Mouse (Mus musculus) 3134 (cell line): ENCODE data around the gene Cpne5.

Experiments used
- DNase-seq: peaks from one replicate; pipeline ENCODE4 v3.0.0-alpha.2; 2011; ENCODE audit warnings: low spot score; ENCODE audit not compliant: insufficient read length; ENCODE audit errors: extremely low read depth

Gene Cpne5

DNA sequence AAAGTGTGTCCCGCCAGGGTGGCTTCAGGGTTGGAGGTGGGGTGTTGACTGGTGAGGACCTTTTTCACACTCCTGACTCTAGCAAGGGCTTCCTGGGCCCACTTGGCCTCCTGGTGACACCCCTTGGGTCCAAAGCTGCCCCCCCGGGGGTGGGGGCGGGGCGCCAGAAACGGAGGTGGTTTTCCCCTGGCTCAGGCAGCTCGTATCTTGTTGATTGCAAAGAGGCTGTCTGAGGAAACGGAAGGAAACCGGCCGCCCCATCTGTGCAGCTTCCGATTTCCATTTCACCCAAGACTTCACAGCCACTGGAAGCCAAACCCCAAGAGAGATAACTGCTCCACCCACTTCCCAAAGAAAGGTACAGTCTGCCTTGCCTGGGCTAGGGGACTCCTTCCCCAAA is 65.9 kb downstream of the Cpne5 start:
- DNase-seq, result no peak

DNA sequence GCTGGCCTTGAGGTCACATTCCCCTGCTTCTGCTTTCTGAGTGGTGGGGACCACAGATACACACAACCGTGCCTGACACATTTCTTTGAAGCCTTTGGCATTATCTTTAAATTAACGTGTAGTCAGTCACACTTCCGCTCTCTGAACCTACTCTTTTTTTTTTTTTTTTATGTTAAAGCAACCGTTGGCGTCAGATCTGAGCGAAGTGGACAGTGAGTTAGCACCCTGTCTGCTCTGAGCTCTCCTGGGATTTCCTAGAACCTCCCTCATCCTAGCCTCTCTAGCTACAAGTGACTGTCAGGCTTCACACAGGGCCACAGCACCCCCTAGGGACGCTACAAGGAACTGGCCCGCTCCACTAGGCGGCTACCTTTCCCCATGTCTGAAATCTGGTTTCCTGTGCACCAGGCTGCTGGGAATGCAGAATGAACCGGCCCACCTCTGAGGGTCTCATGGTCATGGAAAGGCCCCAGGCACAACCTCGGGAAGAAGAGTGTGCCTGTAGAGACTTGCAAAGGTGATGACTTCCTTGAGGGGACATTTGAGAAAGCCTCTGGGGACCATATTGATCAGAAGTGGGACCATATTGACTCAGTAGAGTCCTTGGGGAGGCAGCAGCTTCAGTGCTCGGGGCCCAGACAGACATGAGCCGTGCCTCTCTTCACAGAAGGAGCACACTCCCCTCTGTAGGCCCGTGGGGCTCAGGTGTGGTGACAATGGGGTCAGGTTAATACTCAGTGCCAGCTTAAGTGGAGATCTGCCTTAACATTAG is 66.8 kb downstream of the Cpne5 start:
- DNase-seq, result peak; percentile 58

DNA sequence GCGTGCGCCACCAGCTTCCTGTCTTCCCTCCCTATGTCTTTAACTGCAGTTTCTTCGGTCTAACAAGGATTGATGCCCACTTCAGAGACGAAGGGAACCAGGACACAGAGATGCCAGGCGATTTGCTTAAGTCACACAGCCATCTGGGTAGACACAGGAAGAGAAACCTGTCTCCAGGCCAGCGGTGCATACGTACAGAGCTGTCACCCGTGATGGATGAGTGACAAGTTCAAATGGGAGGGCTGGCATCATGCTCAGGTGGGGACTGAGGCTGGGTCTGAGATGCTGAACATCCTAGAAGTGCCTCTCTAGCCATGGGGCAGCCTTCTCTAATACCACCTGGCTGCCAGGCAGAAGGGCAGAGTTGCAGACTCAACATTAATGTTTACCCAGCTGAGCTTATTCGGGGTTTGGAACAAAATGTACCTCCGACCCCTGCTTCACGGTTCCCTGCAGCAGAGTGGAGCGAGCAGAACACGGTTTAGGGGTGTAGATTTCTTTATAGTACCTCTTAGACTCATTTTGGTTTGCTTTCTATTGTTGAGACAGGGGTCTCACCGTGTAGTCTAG is 67.5 kb downstream of the Cpne5 start:
- no peak for DNase-seq

DNA sequence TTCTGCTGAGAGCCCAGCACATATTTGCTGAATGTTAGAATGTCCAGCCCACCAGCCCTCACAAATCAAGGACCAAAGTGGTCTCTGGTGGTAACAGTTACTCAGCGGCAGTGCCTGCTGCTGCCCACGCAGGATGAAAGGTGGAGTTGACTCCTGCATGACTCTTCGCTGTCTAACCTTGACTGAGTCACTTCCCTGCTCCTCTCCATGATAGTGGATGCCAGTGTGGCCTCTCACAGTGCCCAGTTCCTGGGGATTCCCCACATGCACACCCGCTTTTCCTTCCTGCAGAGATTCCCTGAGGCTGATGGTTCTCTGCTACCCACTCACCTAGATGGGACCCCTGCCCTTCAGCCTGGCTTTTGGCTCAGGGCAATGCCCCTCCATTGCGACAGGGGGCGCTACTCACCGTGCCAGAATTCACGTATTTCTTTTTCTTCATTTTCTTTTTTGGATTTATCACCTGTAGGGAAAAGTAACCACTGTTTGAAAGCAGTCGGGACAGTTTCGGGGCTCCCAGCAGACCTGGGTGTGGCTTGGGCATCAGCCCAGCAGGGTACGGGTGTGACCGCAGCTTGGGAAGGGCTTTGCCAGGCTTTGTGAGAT is 68.9 kb downstream of the Cpne5 start:
- no peak for DNase-seq

DNA sequence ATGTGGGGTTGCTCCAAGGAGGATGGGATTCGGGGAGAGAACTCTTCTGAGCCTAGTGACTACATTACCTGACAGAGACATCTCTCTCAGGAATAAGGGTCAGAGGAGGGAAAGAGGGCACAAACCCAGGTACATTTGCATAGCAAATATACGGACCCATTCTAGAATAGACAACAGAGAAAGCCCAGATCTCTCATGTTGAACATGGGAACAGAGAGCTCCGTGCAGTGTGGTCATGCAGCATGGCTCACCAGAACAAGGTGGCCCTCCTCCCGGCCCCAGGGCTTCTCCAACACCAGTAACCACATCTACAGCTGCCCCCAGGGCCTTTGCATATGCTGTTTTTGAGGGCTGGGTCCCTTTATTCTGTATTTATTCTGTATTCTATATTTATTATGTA is 69.5 kb downstream of the Cpne5 start:
- DNase-seq, result no peak

DNA sequence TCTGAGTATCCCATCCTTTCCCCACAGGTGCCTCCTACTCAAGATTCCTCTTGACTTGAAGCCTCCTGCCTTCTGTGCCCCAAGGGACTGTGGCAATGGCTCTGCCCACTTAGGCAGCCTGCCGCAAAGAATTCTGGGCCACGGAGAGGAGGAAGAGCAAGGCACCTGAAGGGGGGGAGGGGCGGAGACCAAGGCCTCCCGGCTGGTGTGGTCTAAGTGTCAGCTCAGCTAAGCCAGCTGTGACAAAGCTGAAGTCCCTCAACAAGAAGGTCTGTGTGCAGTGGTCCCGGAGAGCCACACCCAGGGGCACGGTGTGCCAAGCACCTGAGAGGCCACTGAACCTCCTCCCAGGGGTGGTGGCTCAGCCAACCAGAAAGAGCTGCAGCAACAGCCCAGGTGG is 70.6 kb downstream of the Cpne5 start:
- no peak for DNase-seq

DNA sequence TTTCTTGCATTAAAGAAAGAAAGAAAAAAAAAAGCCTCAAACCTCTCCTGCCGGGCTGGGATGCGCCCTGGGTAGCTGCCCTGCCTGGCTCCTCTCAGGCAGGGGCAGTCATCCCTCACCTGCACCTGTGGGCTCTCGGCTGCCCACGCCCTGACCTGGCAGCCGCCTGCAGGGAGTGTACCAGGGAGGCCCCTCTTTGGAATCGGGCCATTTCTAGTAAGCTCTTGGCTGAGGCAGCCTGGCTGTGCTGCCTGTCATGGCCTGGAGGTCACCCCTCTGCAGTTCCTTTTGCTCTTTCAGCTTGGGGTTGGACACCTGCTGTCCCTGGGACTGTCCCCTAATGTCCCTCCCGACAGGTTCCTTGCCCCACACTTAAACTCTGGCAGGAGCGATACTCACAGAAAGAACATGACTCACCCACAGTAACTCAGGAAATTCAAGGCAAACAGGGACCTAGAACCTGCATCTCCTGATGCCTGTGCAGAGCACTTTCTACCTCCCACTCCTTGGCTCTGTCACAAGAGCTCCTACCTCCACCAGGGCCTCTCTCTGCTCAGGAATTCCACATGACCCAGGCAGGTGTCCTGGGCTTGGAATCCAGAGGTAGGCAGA is 71.9 kb downstream of the Cpne5 start:
- DNase-seq, result no peak

DNA sequence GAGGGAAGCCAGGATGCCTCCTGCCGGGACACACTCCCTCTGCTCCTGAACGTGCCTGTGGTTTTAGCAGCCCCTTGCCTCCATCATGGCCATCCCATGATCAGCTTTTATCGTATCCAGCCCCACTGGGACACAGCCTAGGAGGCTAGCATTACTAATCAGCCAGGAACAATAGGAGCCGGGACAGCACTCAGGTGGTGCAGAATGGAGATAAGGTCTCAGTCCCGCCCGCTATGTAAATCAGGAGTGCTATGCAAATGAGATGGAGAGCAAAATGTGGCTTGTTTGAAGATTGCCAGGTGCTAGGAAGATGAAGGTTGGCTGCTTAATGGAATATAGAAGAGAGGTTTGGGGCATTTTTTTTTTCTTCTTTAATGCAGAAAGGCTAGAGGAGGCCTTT is 72.5 kb downstream of the Cpne5 start:
- DNase-seq, result no peak

DNA sequence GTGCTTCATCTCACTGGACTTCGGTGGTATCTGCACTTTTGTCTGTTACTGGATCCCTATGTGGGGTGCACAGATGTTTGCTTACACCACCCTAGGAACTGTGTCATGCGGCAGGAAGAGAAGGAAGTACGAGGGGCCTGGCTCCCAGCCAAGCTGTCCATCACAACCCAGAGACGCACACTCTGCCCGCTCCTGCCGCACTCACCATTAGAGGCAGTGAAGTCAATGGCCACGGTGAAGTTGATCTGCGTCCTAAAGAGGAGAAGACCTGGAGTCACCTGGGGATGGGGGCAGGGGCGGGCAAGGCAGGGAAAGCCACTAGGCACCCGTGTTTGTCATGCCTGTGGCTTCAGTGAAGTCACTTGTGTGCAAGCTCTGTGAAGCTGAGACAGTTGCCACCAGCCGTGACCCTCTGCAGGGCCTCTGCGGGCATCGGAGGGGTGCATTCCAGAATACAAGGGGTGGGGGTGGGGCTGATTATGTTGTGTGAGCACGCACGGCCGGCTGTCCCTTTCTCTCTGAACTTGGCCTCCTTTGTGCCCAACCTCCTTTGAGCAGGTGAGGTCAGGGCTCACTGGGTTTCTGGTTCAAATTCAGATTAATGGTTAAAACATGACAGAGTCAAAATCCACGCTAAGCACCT is 73.4 kb downstream of the Cpne5 start:
- no peak for DNase-seq

DNA sequence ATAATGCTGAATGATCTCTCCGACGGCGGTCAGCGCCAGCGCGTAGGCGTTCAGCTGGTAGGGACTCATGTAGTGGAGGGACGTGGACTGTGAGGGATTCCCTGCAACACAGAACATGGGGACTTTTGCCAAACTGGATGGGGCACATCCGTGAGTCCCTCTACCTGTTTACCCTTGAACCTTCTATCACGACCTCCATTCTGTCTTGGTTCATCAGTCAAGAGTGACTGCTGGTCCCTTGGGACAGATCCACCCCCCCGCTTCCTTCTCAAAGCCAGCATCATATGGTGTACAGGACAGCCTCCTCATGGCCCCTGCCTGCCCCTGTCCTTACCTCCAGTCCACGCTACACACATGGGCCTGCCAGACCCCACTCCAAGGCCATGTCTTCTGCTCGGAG is 75.6 kb downstream of the Cpne5 start:
- no peak for DNase-seq

DNA sequence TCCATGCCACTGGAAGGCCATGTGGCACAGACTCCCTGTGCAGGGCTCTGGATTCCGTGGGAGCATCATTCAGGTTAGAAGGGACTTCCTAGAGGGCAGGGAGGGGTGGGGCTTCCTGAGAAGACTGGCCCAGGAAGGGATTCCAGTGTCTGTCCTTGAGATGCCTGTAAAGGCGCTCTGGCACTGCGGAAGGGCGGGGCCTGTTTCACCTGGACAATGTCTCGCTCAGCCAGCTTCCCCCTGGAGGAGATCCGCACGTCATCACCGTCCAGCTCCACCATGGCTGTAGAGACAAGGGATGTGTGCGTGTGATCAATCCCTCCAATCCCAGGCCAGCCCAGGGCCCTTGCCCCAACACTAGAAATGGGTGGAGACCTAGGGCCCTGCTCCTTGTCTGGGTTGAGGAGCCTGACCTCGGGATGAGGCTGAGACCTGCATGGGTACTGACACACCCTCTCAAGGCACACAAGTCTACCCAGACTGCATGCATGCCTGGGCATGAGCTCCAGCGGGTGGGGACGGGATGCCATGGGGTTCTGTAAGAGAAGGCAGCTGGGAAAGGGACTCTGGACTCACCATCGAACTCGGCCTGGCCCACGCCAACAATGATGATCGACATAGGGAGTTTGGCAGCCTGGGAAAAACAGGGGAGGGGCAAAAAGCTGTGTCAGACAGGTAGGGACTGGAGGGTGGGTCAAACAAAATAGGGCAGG is 78.1 kb downstream of the Cpne5 start:
- DNase-seq, result no peak

DNA sequence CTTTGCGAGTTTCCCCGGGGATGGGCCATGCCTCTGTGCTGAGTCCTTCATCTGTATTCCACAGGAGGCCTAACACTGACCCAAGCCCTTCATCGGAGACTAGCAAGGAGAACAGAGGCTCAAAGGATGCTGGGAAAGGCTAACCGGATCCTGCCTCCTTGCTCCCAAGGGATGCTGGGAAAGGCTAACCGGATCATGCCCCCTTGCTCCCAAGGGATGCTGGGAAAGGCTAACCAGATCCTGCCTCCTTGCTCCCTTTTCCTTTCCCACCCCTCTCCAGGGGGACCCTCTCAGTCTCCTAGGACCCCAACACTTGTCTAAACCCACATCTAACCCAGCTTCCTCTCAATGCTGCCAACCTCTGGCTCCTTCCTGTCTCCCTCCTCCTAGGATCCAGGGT is 78.6 kb downstream of the Cpne5 start:
- no peak for DNase-seq

DNA sequence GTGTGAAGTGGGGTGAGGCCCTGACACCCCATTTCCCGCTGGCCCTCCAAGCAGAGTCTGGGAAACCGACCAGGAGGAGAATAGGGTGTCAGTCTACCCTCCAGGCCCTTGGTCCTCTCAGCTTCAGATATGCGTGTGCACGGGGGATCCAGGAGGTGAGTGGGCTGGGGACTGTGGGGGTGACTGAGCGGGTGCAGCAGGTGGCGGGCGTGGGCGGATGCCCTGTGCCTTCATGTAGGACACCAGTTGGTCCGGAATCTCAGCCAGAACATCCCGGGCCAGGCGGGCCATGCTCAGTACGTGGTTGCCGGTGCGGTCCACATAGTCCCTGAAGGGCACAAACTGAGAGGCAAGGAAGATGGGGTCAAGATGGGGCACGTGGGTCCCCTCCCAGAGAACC is 79.1 kb downstream of the Cpne5 start:
- no peak for DNase-seq

DNA sequence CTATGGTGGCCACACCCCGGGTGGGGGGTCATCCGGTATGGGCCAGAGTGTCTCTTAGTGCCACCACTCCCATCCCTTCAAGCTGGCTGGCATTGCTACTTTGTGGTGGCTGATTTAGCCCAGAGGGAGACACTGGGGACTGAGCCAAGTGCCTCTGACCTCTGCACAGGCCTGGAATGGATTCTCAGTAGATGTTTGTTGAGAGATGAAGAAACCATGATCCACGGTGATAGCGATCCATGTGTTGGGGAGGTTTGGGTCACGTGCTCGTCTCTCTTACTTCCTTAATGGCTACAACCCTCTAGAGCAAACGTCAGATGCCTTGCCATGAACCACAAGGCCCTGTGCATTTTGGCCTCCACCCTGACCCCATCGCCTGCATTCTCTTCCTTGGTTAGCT is 81.1 kb downstream of the Cpne5 start:
- no peak for DNase-seq

DNA sequence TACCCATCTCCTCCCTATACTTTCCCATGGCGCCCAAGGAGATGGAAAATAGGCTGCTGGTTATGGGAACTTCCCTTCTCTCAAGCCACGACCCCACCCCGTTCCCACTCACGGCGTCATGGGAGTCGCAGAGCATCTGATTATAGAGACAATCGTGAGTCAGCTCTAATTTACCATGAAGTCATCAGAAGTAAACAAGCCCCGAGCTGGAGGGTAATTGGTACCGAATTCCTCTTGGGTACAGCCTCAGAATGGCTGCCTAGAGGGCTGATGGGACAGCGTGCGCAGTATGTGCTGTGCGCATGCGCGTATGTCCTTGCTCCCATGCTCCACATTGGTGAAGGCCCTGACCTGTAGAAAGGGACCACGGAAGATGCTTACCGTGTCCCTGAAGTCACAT is 81.6 kb downstream of the Cpne5 start:
- DNase-seq, result no peak

DNA sequence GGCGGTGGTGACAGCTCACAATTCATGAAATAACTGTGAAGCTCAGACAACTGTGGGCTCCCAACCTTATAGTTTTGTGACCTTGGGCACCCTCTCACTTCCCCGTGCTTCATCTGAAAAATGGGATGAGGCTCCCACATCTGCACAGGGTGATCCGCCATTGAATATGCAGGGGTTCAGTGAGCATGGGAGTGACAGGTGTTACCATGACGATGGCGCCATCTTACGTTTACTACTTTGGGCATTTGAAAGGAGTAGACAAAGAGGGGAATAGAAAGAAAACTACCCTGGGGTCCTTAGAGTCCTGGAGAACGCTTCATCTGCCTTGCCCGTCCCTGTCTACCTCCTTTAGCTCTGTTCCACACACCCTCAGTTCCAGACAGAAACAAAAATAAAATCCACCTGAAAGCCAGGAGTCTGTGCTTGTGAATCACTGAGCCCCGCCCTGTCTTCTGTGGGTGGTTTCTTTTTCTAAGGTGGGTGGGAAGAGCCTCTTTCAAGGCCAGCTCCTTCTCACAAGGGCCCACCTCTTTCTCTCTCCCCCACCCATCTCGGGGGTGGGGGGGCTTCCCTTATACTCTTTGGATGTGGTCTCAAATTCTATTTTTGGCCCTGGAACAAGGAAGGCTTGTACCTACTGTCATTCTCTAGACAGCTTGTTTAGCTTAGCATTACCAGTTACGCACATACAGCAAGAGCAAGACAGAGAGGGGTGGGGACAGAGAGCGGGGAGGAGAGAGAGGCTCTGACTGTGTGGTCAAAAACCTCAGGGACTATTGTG is 82.4 kb downstream of the Cpne5 start:
- no peak for DNase-seq

DNA sequence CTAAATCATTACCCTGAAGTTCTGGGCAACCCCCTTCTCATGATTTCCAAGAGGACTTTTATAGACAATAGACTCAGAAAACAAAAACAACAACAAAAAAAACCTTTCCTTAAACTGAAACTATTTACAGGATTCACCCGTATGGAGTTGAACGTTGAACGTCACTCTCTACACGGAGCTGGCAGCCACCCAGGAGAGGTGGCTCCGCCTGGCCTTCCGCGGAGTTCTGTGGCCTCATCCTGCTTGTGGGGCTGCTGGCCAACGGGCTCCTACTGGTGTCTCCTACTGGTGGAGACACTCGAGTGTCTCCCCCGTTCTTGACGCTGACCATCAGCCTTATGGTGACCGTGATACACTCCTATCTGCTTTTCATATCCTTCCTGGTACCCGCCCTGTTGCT is 83.7 kb downstream of the Cpne5 start:
- DNase-seq, result no peak

DNA sequence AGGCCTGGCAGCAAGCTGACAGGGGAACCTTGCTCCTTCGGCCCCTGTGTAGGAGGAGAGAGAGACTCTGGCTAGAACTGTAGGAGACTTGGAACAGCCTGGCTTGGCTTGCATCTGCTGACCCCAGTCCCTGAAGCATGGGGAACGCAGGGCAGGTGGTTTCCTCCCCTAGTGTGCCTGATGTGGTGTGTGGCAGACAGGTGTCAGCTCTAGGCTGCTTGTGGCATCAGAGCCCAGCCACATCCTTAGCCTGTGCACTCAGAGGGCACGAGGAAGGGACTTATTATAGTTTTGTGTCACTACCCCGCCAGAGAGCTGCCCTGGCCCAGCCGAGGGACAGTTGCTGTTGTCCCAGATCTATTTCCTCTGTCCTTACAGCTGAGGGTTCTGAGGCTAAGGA is 85.4 kb downstream of the Cpne5 start:
- no peak for DNase-seq

DNA sequence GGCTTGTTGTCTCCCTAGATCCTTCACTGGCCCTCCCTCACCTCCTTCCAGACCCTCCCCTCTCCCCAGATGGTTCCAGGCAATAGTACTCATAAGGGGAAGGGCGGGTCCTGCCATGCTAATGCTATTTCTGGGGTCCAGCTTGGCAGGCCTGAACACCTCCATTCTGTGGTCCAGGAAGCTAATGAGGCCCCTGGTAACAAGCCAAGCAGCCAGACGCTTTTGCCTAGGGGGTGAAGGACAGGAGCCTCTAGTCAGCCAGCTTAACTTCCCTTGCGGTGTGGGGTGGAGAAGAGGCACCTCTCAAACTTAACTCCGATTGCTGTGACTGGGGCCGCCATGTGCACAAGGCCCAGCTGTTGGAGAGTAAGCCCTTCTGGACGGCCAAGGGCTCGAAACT is 88.2 kb downstream of the Cpne5 start:
- DNase-seq, result no peak

DNA sequence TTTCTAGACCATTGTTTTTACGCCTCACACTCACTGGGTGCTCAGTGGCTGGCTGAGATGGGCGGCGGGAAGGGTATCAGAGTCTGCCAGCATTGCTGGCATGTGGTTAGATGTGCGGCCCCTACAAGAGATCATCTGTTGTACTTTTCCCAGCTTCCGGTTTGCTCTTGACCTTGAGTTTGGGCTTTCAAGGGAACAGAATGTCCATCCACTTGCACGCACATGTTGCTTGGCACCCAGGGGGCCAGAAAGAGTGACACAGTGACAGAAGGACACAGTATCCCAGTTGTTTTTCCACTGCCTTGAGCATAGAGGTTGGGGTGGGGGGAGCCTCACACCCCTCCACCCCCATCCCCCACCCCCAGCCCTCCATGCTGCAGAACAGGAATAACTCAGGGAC is 90.2 kb downstream of the Cpne5 start:
- no peak for DNase-seq
